Mouse (Mus musculus) liver, embryonic 14.5 days (tissue): Measurements from ENCODE around the gene Trappc2l.

Source experiments
- CTCF ChIP-seq: IDR thresholded peaks from 2 replicates; pipeline ENCODE4 v1.5.1; 2016; ENCODE audit warnings: antibody characterized with exemption, low read depth, control low read depth
- EP300 ChIP-seq: IDR thresholded peaks from 2 replicates; pipeline ENCODE4 v1.6.1; 2016; ENCODE audit warnings: antibody characterized with exemption, low read depth

DNA sequence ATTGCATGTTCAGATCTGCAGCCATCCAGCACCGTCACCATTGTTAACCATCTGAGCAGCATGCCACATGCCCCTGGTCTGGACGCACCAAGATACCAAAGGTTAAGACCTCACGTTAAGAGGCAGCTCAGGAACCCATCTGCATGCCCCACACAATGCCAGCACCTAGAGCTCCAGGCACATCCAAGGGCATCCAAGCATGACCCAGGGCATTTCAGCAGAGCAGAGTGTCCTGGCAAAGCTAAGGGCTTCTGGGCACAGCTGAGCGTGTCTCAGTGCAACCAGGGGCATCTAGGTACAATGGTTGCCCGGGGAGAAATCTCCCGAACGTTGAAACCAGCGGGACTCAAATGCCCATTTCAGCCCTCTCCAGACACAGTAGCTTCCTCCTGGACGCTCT is 10.8 kb upstream of the Trappc2l start:
- TF ChIP-seq CTCF (no peak), EP300 (no peak)
